25 mouse cellular contexts compared by ENCODE assay signal in genomic region chr7:35137524-35137923, GRCm38 (mm10). TPM values are rescaled to one million over a fixed set of nuclear protein-coding genes. Genes with fewer than 3 reads are reported as not detected.
"Had no signal": no experiment of that assay in that cellular context is flagged by ENCODE, and none has a peak within 500 bp of the region (broad histone marks: within the 10 kb centered on the region; RNA-seq: fewer than 3 reads in every experiment).

No protein-coding gene starts in this region.

- DNase-seq: gastrocnemius, postnatal 14 days; gastrocnemius, postnatal 36 days; heart, adult 2 months; heart, postnatal 14 days; heart, postnatal 36 days; kidney, adult 18-20 months; kidney, adult 8-10 months; kidney, postnatal 10 days; kidney, postnatal 25 days; kidney, postnatal 4 days; liver; liver, embryonic 13.5 days had no signal

- H3K4me1 ChIP-seq: hindbrain, embryonic 15.5 days had no signal

- H3K9ac ChIP-seq: heart, embryonic 13.5 days; heart, embryonic 15.5 days; hindbrain, embryonic 13.5 days; hindbrain, embryonic 15.5 days; limb, embryonic 12.5 days; liver, embryonic 13.5 days had no signal

- H3K27me3 ChIP-seq: heart, embryonic 15.5 days; liver, embryonic 13.5 days had no signal

- ATAC-seq: hindbrain, postnatal 0 days; intestine, embryonic 16.5 days had no signal

- H3K9me3 ChIP-seq: heart, embryonic 13.5 days; heart, embryonic 15.5 days; hindbrain, embryonic 13.5 days; hindbrain, embryonic 15.5 days; limb, embryonic 10.5 days; limb, embryonic 12.5 days; liver, embryonic 13.5 days had no signal

- H3K4me2 ChIP-seq: heart, embryonic 11.5 days; heart, embryonic 13.5 days; heart, embryonic 15.5 days; hindbrain, embryonic 13.5 days; hindbrain, embryonic 15.5 days; limb, embryonic 12.5 days; liver, embryonic 11.5 days; liver, embryonic 13.5 days had no signal

- H3K27ac ChIP-seq: heart, adult 2 months; heart, embryonic 13.5 days; heart, embryonic 15.5 days; hindbrain, embryonic 13.5 days; hindbrain, embryonic 15.5 days; hindbrain, postnatal 0 days; layer of hippocampus, adult 2 months; left cerebral cortex, adult 2 months; limb, embryonic 10.5 days; limb, embryonic 12.5 days; liver, embryonic 13.5 days had no signal

- H3K4me3 ChIP-seq: heart, adult 2 months; heart, embryonic 13.5 days; heart, embryonic 15.5 days; hindbrain, embryonic 13.5 days; hindbrain, embryonic 15.5 days; layer of hippocampus, adult 2 months; left cerebral cortex, adult 2 months; limb, embryonic 10.5 days; limb, embryonic 12.5 days; liver, embryonic 13.5 days had no signal

- H3K36me3 ChIP-seq: heart, embryonic 13.5 days; heart, embryonic 15.5 days; hindbrain, embryonic 13.5 days; hindbrain, embryonic 15.5 days; limb, embryonic 10.5 days; limb, embryonic 12.5 days; liver, embryonic 13.5 days had no signal

RNA-seq across cellular contexts. Expression of gene Slc7a10, which starts 48.7 kb away (rescaled TPM):
- total RNA-seq: hematopoietic stem cell, adult 5-6 weeks had no signal
